Mouse (Mus musculus) v-Abl transformed pro-B cells (cell line): Measurements from ENCODE around the gene Meltf.

Experiments
- in situ Hi-C, 2 experiments: fragments of 400-800 bp; cut with MboI; formaldehyde crosslinking; loops; one replicate each; pipeline ENCODE4 v1.15.1; 2025; ENCODE audit not compliant: unreplicated experiment in 2 of 2

Gene Meltf

GRCm38 (mm10) chr16:31932255-31932654 lies 53.6 kb downstream of the Meltf start:
- in situ Hi-C loops, result loop anchor here (10.0 to 25.0 kb wide), 2 partner anchors 555 to 763 kb away; partner anchors contain the start of genes Slc51a (in 1 of the 2) and Zdhhc19 (in 1 of the 2)

GRCm38 (mm10) chr16:31932840-31933697 lies 54.5 kb downstream of the Meltf start:
- in situ Hi-C loops, result loop anchor here (10.0 to 25.0 kb wide), 2 partner anchors 554 to 762 kb away; partner anchors contain the start of genes Slc51a (in 1 of the 2) and Zdhhc19 (in 1 of the 2)

- in situ Hi-C loops, result loop anchor here (10.0 to 25.0 kb wide), 2 partner anchors 553 to 761 kb away; partner anchors contain the start of genes Slc51a (in 1 of the 2) and Zdhhc19 (in 1 of the 2)
These were observed 55.3 kb downstream of the Meltf start, which contains the start of gene Pigz for GRCm38 (mm10) chr16:31933751-31934549. Pigz (plus strand) TSS chr16:31933851.

GRCm38 (mm10) chr16:31934550-31935010 lies 56.0 kb downstream of the Meltf start:
- in situ Hi-C loops, result loop anchor here (5.0 to 25.0 kb wide), 3 partner anchors 553 to 760 kb away; partner anchors contain the start of genes Zdhhc19 (in 2 of the 2) and Slc51a (in 1 of the 2)

GRCm38 (mm10) chr16:31935091-31935979 lies 56.7 kb downstream of the Meltf start:
- in situ Hi-C loops, result loop anchor here (5.0 to 25.0 kb wide), 3 partner anchors 552 to 759 kb away; partner anchors contain the start of genes Zdhhc19 (in 2 of the 2) and Slc51a (in 1 of the 2)

GRCm38 (mm10) chr16:31936568-31936967 lies 58.0 kb downstream of the Meltf start:
- in situ Hi-C loops, result loop anchor here (5.0 to 25.0 kb wide), 3 partner anchors 551 to 758 kb away; partner anchors contain the start of genes Zdhhc19 (in 2 of the 2) and Slc51a (in 1 of the 2)

- in situ Hi-C loops, result loop anchor here (5.0 to 25.0 kb wide), 3 partner anchors 548 to 756 kb away; partner anchors contain the start of genes Zdhhc19 (in 2 of the 2) and Slc51a (in 1 of the 2)
These were observed 60.2 kb downstream of the Meltf start for GRCm38 (mm10) chr16:31938856-31939255.

- in situ Hi-C loops, result loop anchor here in 1 of 2 experiments (25.0 kb wide), 1 partner anchor 547 kb away; the partner anchor contains the start of genes Slc51a and Zdhhc19
These were observed 62.0 kb downstream of the Meltf start for GRCm38 (mm10) chr16:31940586-31940985.

- in situ Hi-C loops, result loop anchor here in 1 of 2 experiments (25.0 kb wide), 1 partner anchor 543 kb away; the partner anchor contains the start of genes Slc51a and Zdhhc19
These were observed 65.4 kb downstream of the Meltf start for GRCm38 (mm10) chr16:31943980-31944379.

GRCm38 (mm10) chr16:31944698-31945255 lies 66.2 kb downstream of the Meltf start:
- in situ Hi-C loops, result loop anchor here (5.0 to 25.0 kb wide), 6 partner anchors 58 to 673 kb away; partner anchors contain the start of genes Fbxo45 (in 2 of the 2), Senp5 (in 2 of the 2), Wdr53 (in 2 of the 2) and Slc51a (in 1 of the 2)

- in situ Hi-C loops, result loop anchor here (5.0 to 25.0 kb wide), 6 partner anchors 57 to 672 kb away; partner anchors contain the start of genes Fbxo45 (in 2 of the 2), Senp5 (in 2 of the 2), Wdr53 (in 2 of the 2) and Slc51a (in 1 of the 2)
These were observed 66.8 kb downstream of the Meltf start for GRCm38 (mm10) chr16:31945372-31945771.

GRCm38 (mm10) chr16:31945986-31946385 lies 67.4 kb downstream of the Meltf start:
- in situ Hi-C loops, result loop anchor here (5.0 to 25.0 kb wide), 6 partner anchors 56 to 671 kb away; partner anchors contain the start of genes Fbxo45 (in 2 of the 2), Senp5 (in 2 of the 2), Wdr53 (in 2 of the 2) and Slc51a (in 1 of the 2)

GRCm38 (mm10) chr16:31947333-31947732 lies 68.7 kb downstream of the Meltf start:
- in situ Hi-C loops, result loop anchor here (5.0 to 25.0 kb wide), 6 partner anchors 55 to 670 kb away; partner anchors contain the start of genes Fbxo45 (in 2 of the 2), Senp5 (in 2 of the 2), Wdr53 (in 2 of the 2) and Slc51a (in 1 of the 2)

GRCm38 (mm10) chr16:31947901-31948316 lies 69.3 kb downstream of the Meltf start:
- in situ Hi-C loops, result loop anchor here (5.0 to 25.0 kb wide), 6 partner anchors 54 to 669 kb away; partner anchors contain the start of genes Fbxo45 (in 2 of the 2), Senp5 (in 2 of the 2), Wdr53 (in 2 of the 2) and Slc51a (in 1 of the 2)

GRCm38 (mm10) chr16:31948345-31948774 lies 69.8 kb downstream of the Meltf start, which contains the start of the genes 0610012G03Rik and Ncbp2:
0610012G03Rik (minus strand) TSS chr16:31948494.
Ncbp2 (plus strand) TSS chr16:31948513.
- in situ Hi-C loops, result loop anchor here (5.0 to 25.0 kb wide), 6 partner anchors 54 to 669 kb away; partner anchors contain the start of genes Fbxo45 (in 2 of the 2), Senp5 (in 2 of the 2), Wdr53 (in 2 of the 2) and Slc51a (in 1 of the 2)
